Mouse (Mus musculus) liver, embryonic 16.5 days (tissue): ENCODE data around the gene Wbp1l. TPM values are rescaled to one million over a fixed set of nuclear protein-coding genes. Genes with fewer than 3 reads are reported as not detected.

Source experiments
- polyA plus RNA-seq: library from polyadenylated mRNA; unstranded; fragments of >200 nt; fragmentation: Nextera tagmentation; extraction: Ambion mirVana; gene quantifications from 2 replicates; pipeline ENCODE4 v1.2.1, GENCODE M21; 2015

Wbp1l gene
- polyA plus RNA-seq, 1 experiment from 2014 or later: 31.5 TPM

Other genes starting within 250 kb of the Wbp1l start
- gene 2310034G01Rik, start 248.8 kb upstream of the Wbp1l start, polyA plus RNA-seq: 0.36 and 0.40 TPM in 2 replicates
- gene Actr1a, start 203.3 kb upstream of the Wbp1l start, polyA plus RNA-seq: 45.2 and 48.6 TPM in 2 replicates
- gene Sufu, start 202.2 kb upstream of the Wbp1l start, polyA plus RNA-seq: 5.0 and 5.7 TPM in 2 replicates
- gene Trim8, start 97.4 kb upstream of the Wbp1l start, polyA plus RNA-seq: 7.7 and 10.5 TPM in 2 replicates
- gene Arl3, start 25.9 kb upstream of the Wbp1l start, polyA plus RNA-seq: 23.6 and 27.1 TPM in 2 replicates
- 33.4 and 37.6 TPM in 2 replicates for gene Sfxn2, start 25.7 kb upstream of the Wbp1l start, polyA plus RNA-seq
- 1.9 and 2.4 TPM in 2 replicates for gene Cyp17a1, start 74.1 kb downstream of the Wbp1l start, polyA plus RNA-seq
- gene Borcs7, start 90.8 kb downstream of the Wbp1l start, polyA plus RNA-seq: 4.4 and 5.0 TPM in 2 replicates
- gene As3mt, start 108.4 kb downstream of the Wbp1l start, polyA plus RNA-seq: 18.2 and 18.6 TPM in 2 replicates
- 1.2 and 1.4 TPM in 2 replicates for gene Cnnm2, start 162.5 kb downstream of the Wbp1l start, polyA plus RNA-seq